Mouse (Mus musculus): ENCODE measurements at regions not wholly inside any gene's neighbourhood (a gene's known extent, or its start where the extent isn't known, plus 50 kb on each side); places are given as distances from the start of the nearest gene placed in this dataset.
A peak's percentile ranks its signal among the peaks of the same experiment; 100 is the strongest.

- Histone ChIP-seq H3K27ac (ENCODE audit: low read depth) (no peak overlapping the region), H3K9me3 (replicated peaks; ENCODE audit: control insufficient read depth, low read length) (no peaks in the 10 kb centered on the region), H3K27me3 (ENCODE audit: control insufficient read depth, insufficient read depth, low read length) (no peaks in the 10 kb centered on the region), H3K4me2 (ENCODE audit: low read depth, low read length) (no peak overlapping the region), H3K4me1 (ENCODE audit: control insufficient read depth, insufficient read depth) (no peaks in the 10 kb centered on the region), H3K4me3 (ENCODE audit: low read depth, low read length) (no peak overlapping the region), H3K9ac (replicated peaks; ENCODE audit: low read depth, low read length) (no peak overlapping the region), H3K36me3 (replicated peaks; ENCODE audit: control insufficient read depth, insufficient read depth, low read length) (no peaks in the 10 kb centered on the region)
- ATAC-seq (ENCODE audit: insufficient read depth, low read depth) (no peak), DNase-seq (ENCODE audit: low spot score) (no peak)
- TF ChIP-seq EP300 (IDR thresholded peaks at IDR 0.05; ENCODE audit: low read depth) (no peak), CTCF (IDR thresholded peaks at IDR 0.05; ENCODE audit: low read depth) (no peak)
- WGBS, result 70% methylated on average over 1 of the region's 1 CpGs
Observed at GRCm38 (mm10) chr4:69197577-69197976, 243.4 kb upstream of the Brinp1 start.

- Histone ChIP-seq H3K27ac (ENCODE audit: low read depth) (no peak overlapping the region), H3K27me3 (ENCODE audit: control insufficient read depth, insufficient read depth, low read length) (no peaks in the 10 kb centered on the region), H3K4me3 (ENCODE audit: low read depth, low read length) (peak overlapping the region; percentile 21; the same call in 1 of the 2 replicates), H3K9ac (replicated peaks; ENCODE audit: low read depth, low read length) (no peak overlapping the region), H3K36me3 (replicated peaks; ENCODE audit: control insufficient read depth, insufficient read depth, low read length) (no peaks in the 10 kb centered on the region), H3K4me2 (ENCODE audit: low read depth, low read length) (peak overlapping the region; percentile 50), H3K9me3 (replicated peaks; ENCODE audit: control insufficient read depth, low read length) (no peaks in the 10 kb centered on the region), H3K4me1 (ENCODE audit: control insufficient read depth, insufficient read depth) (no peaks in the 10 kb centered on the region)
- TF ChIP-seq CTCF (IDR thresholded peaks at IDR 0.05; ENCODE audit: low read depth) (no peak), EP300 (IDR thresholded peaks at IDR 0.05; ENCODE audit: low read depth) (no peak)
- 81% methylated on average over 1 of the region's 1 CpGs for WGBS
- DNase-seq (ENCODE audit: low spot score), result no peak
- no peak for ATAC-seq (ENCODE audit: insufficient read depth, low read depth)
Observed at GRCm38 (mm10) chr4:69196094-69196493, 241.9 kb upstream of the Brinp1 start.

GRCm38 (mm10) chr4:69195645-69196044 is 241.4 kb upstream of the Brinp1 start:
- Histone ChIP-seq H3K9me3 (replicated peaks; ENCODE audit: control insufficient read depth, low read length) (no peaks in the 10 kb centered on the region), H3K4me1 (ENCODE audit: control insufficient read depth, insufficient read depth) (no peaks in the 10 kb centered on the region), H3K27ac (ENCODE audit: low read depth) (no peak overlapping the region), H3K4me2 (ENCODE audit: low read depth, low read length) (peak overlapping the region; percentile 50), H3K9ac (replicated peaks; ENCODE audit: low read depth, low read length) (no peak overlapping the region), H3K27me3 (ENCODE audit: control insufficient read depth, insufficient read depth, low read length) (no peaks in the 10 kb centered on the region), H3K4me3 (ENCODE audit: low read depth, low read length) (peak overlapping the region; percentile 21), H3K36me3 (replicated peaks; ENCODE audit: control insufficient read depth, insufficient read depth, low read length) (no peaks in the 10 kb centered on the region)
- peak; percentile 28 for DNase-seq (ENCODE audit: low spot score)
- 0% methylated on average over 13 of the region's 13 CpGs for WGBS
- ATAC-seq (ENCODE audit: insufficient read depth, low read depth), result 0 out of 2 replicates have a peak, but pooled peaks have one; percentile 24
- no peak for TF ChIP-seq EP300 (IDR thresholded peaks at IDR 0.05; ENCODE audit: low read depth)
- TF ChIP-seq CTCF (IDR thresholded peaks at IDR 0.05; ENCODE audit: low read depth), result peak; percentile 65

Data from heart, postnatal 0 days (tissue).